Mouse (Mus musculus) heart, adult 9 months (tissue): ENCODE measurements around the gene Tef.

ENCODE experiments used
- DNase-seq, 2 experiments: peaks; one replicate each; pipeline ENCODE4 v3.0.0; 2022; ENCODE audit warnings: low spot score in 2 of 2

Tef gene

GRCm38 (mm10) chr15:81798421-81798820 lies 3.8 kb upstream of the Tef start:
- DNase-seq = no peak

- DNase-seq = no peak
Measured at GRCm38 (mm10) chr15:81800391-81800790, 1.8 kb upstream of the Tef start.

GRCm38 (mm10) chr15:81802941-81803351 lies 725 bp downstream of the Tef start:
- DNase-seq = no peak

GRCm38 (mm10) chr15:81803425-81803951 lies 1.3 kb downstream of the Tef start:
- no peak for DNase-seq

- DNase-seq = no peak
Measured at GRCm38 (mm10) chr15:81804172-81804571, 2.0 kb downstream of the Tef start.

GRCm38 (mm10) chr15:81804883-81805282 lies 2.7 kb downstream of the Tef start:
- no peak for DNase-seq

GRCm38 (mm10) chr15:81805624-81806023 lies 3.4 kb downstream of the Tef start:
- peak; percentile 53 to 57 for DNase-seq

- DNase-seq = no peak
Measured at GRCm38 (mm10) chr15:81806621-81807404, 4.6 kb downstream of the Tef start.

GRCm38 (mm10) chr15:81808799-81809198 lies 6.6 kb downstream of the Tef start:
- no peak for DNase-seq

- DNase-seq = no peak
Measured at GRCm38 (mm10) chr15:81809550-81809949, 7.3 kb downstream of the Tef start.

GRCm38 (mm10) chr15:81810150-81810549 lies 7.9 kb downstream of the Tef start:
- peak; percentile 97 for DNase-seq

GRCm38 (mm10) chr15:81810671-81811598 lies 8.7 kb downstream of the Tef start:
- peak; percentile 98 to 99 for DNase-seq

GRCm38 (mm10) chr15:81811599-81811996 lies 9.4 kb downstream of the Tef start:
- no peak for DNase-seq

GRCm38 (mm10) chr15:81812287-81812686 lies 10.1 kb downstream of the Tef start:
- no peak for DNase-seq

GRCm38 (mm10) chr15:81812696-81813631 lies 10.7 kb downstream of the Tef start:
- DNase-seq = no peak

- DNase-seq = no peak
Measured at GRCm38 (mm10) chr15:81813986-81814705, 11.9 kb downstream of the Tef start.

GRCm38 (mm10) chr15:81814716-81815370 lies 12.6 kb downstream of the Tef start:
- DNase-seq = no peak

GRCm38 (mm10) chr15:81818404-81818803 lies 16.2 kb downstream of the Tef start:
- no peak for DNase-seq

- DNase-seq = no peak
Measured at GRCm38 (mm10) chr15:81822631-81823030, 20.4 kb downstream of the Tef start.

GRCm38 (mm10) chr15:81824832-81825231 lies 22.6 kb downstream of the Tef start:
- DNase-seq = no peak
